Mouse (Mus musculus) ZHBTc4 (cell line): ENCODE measurements around the gene Fgf7.

Source experiments
- DNase-seq: peaks from one replicate; pipeline ENCODE4 v3.0.0-alpha.2; 2011; ENCODE audit warnings: low read depth, low spot score

The Fgf7 gene

GRCm38 (mm10) chr2:126060595-126060994 lies 26.1 kb downstream of the Fgf7 start:
- no peak for DNase-seq

- no peak for DNase-seq
Observed at GRCm38 (mm10) chr2:126061037-126061773, 26.7 kb downstream of the Fgf7 start.

GRCm38 (mm10) chr2:126062876-126063275 lies 28.4 kb downstream of the Fgf7 start:
- DNase-seq = no peak

- no peak for DNase-seq
Observed at GRCm38 (mm10) chr2:126064814-126065213, 30.4 kb downstream of the Fgf7 start.

GRCm38 (mm10) chr2:126065303-126065856 lies 30.9 kb downstream of the Fgf7 start:
- DNase-seq = no peak

GRCm38 (mm10) chr2:126069740-126070139 lies 35.3 kb downstream of the Fgf7 start:
- DNase-seq = no peak

- no peak for DNase-seq
Observed at GRCm38 (mm10) chr2:126073744-126074143, 39.3 kb downstream of the Fgf7 start.

GRCm38 (mm10) chr2:126076506-126076905 lies 42.0 kb downstream of the Fgf7 start:
- DNase-seq = no peak

GRCm38 (mm10) chr2:126079086-126079485 lies 44.6 kb downstream of the Fgf7 start:
- no peak for DNase-seq

- no peak for DNase-seq
Observed at GRCm38 (mm10) chr2:126084326-126084725, 49.9 kb downstream of the Fgf7 start.

GRCm38 (mm10) chr2:126086187-126086586 lies 51.7 kb downstream of the Fgf7 start:
- DNase-seq = no peak

- DNase-seq = no peak
Observed at GRCm38 (mm10) chr2:126090432-126090831, 56.0 kb downstream of the Fgf7 start.

GRCm38 (mm10) chr2:126094616-126095015 lies 60.2 kb downstream of the Fgf7 start:
- no peak for DNase-seq
